Mouse (Mus musculus): ENCODE results near the gene B3gnt5.
"Not testable (repeated sequence)": the region's sequence is repeated elsewhere in the genome, so short reads cannot be mapped to it uniquely, and the experiment has no call there.

Gene B3gnt5

GRCm38 (mm10) chr16:19760074-19760473, at the start of gene B3gnt5:
TSS of gene B3gnt5 (plus strand) at chr16:19760208.
- no peak for DNase-seq (ENCODE audit: extremely low read depth, low read depth, low spot score)

DNA sequence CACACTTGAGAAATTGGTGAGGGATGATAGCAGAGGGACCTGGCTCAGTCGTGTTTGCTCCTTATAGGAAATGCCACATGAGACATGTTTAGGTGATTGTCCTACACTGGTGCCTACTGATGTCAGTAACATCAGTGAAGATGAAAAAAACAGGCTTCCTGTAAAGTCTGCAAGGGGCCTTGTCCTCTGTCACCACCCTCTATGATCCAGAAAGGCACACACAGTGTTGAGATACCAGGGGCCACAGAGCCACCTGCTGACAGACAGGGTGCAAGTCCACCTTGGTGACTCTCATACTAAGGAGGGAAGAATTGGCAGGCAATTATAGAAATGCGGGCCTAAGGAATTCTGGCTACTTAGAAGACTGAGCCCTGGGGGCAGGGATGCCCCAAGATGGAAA, 39.0 kb upstream of the B3gnt5 start:
- no peak for DNase-seq (ENCODE audit: extremely low read depth, low read depth, low spot score)

- DNase-seq (ENCODE audit: extremely low read depth, low read depth, low spot score): not testable (repeated sequence)
These were observed 35.9 kb upstream of the B3gnt5 start for GRCm38 (mm10) chr16:19724139-19724538.

- DNase-seq (ENCODE audit: extremely low read depth, low read depth, low spot score): no peak
These were observed 27.1 kb upstream of the B3gnt5 start for GRCm38 (mm10) chr16:19732896-19733295.

DNA sequence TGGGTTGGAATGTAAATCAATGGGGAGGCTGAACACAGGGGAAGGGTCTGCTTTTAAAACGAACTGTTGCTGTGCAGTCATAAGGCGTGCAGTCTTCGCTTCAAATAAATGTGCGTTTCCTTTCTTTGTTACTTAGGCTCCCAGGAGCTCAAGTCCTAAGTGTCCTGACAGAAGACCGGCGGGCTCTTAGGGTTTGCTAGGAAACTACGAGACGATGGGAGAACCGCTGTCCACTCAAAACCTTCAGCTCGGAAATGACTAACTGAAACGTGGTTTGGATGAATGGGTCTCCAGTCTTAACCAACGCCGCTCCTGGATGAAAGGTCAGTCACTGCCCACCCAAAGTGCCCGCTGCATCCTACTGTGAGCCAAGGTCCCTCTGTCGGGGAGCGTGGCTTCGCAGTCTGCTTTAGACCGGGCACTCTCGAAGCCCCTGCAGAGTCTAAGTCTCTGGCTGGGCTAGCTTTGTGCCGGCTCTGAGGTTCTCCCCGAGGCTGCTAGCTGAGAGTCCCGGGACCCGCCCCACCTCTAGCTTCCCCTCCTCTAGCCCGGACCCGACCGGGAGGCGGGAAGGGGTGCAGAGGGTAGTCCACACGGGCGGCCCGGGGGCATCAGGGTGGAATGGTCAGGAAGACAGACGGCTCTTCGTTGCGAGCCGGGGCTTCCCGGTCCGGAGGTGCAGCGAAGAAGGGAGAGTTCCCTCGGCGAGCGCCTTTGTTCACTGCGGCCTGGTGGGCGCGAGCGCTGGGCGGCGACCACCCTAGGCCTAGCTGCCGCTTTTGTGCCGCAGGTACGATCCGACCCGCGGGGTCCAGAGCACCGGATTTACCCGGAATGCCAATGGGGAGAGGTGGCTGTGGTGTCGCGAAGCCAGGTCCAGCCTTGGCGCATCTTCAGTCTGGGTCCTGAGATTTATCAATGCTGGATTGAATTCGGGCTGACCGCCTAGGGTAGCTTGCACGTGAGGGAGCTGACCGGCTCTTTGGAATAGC, 793 bp downstream of the B3gnt5 start:
- DNase-seq (ENCODE audit: extremely low read depth, low read depth, low spot score): no peak

DNA sequence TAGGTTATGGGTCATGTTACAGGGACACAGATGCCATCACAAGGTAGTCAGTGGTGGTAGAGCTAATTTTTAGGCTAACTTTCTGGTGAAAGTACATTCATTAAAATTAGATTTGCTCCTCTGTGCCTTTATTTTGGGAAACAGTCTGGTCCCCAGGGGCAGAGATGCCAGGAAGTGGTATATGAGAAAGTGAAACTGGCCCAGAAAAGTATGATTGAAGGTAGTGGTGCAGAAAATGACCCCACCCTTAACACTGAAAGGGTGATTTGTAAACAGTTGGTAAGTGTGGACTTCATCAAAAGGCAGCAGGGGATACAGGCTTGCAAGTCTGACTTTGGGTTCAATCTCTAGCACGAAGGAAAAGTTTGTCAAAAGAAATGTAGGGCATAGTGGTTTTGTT, 1.7 kb downstream of the B3gnt5 start:
- no peak for DNase-seq (ENCODE audit: extremely low read depth, low read depth, low spot score)

- DNase-seq (ENCODE audit: extremely low read depth, low read depth, low spot score): no peak
These were observed 6.1 kb downstream of the B3gnt5 start for GRCm38 (mm10) chr16:19766107-19766506.

GRCm38 (mm10) chr16:19768046-19768445, 8.0 kb downstream of the B3gnt5 start:
- DNase-seq (ENCODE audit: extremely low read depth, low read depth, low spot score): no peak

GRCm38 (mm10) chr16:19772013-19772412, 12.0 kb downstream of the B3gnt5 start:
- DNase-seq (ENCODE audit: extremely low read depth, low read depth, low spot score): no peak

- no peak for DNase-seq (ENCODE audit: extremely low read depth, low read depth, low spot score)
These were observed 26.5 kb downstream of the B3gnt5 start for GRCm38 (mm10) chr16:19786386-19787090.

GRCm38 (mm10) chr16:19789914-19790313, 29.9 kb downstream of the B3gnt5 start:
- DNase-seq (ENCODE audit: extremely low read depth, low read depth, low spot score): no peak

GRCm38 (mm10) chr16:19818801-19819200, 58.8 kb downstream of the B3gnt5 start:
- DNase-seq (ENCODE audit: extremely low read depth, low read depth, low spot score): no peak
